Mouse (Mus musculus): Measurements from ENCODE around the gene Olfr564.

Olfr564 gene

DNA sequence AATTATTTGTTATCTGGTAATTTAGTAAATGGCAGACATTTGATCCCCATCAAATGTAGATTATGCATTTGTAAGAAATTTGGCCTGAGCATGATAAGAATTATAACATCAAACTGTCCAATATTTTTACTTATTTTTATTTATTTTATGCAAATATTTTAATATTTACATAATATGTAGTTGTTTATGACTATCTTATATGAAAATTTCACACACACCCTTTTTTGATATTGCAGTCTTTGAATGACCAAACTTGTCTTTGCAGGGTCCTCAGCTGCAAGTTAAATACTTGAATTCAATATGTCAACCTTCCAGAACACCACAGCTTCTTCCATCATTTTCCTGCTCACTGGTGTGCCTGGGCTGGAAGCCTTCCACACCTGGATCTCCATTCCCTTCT, at the start of gene Olfr564:
Gene Olfr564 (plus strand): TSS at position 301 of the 400 bp plus-strand sequence.
- DNase-seq (ENCODE audit: low read depth, low spot score): no peak

DNA sequence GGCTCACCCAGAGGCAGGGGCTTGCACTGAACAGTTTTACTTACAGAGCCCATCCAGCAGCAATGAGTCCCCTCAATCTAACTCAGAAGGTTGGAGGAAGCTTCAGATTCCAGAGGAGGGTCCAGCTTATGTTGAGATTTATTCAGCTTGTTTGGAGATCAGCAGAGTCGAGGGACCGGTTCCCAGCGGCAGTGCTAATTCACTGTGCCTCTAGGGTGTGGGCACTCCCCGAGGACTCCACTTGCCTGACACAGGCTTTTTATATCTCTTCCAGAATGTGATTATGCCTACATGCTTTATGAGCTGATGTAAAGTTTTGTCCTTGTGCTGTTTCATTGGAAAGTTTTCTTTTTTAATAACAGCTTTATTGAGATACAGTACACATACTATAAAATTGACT, 44.0 kb upstream of the Olfr564 start, which contains the start of the genes Olfr560 and Olfr78:
Gene Olfr560 (minus strand): TSS at position 101 of the 400 bp plus-strand sequence.
Gene Olfr78 (minus strand): TSS at position 206 of the 400 bp plus-strand sequence.
- no peak for DNase-seq (ENCODE audit: low read depth, low spot score)

DNA sequence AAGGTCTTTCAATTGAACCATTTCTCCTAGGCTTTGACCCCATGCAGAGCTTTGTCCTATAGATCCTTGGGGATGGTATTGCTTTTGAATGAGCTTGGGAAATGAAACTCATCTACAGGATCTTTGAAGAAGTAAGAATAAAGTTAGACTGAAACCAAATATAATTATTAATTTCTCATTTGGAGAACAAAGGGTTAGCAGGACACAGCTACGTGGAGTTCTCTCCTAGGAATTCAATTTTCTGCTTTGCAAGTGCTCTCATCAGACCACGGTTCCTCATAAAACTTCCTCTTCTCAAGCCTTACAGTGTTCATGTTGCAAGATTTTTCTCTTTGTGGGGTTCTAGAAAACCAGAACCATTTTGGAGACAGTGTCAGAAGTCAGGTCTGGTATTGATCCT, 32.4 kb upstream of the Olfr564 start, which contains the start of gene Olfr561:
Gene Olfr561 (plus strand): TSS at position 301 of the 400 bp plus-strand sequence.
- DNase-seq (ENCODE audit: low read depth, low spot score): no peak
